Mouse (Mus musculus) brain, embryonic 14.5 days (tissue): ENCODE data around the gene Cd48. TPM values are rescaled to one million over a fixed set of nuclear protein-coding genes. Genes with fewer than 3 reads are reported as not detected.

Source experiments
- DNase-seq: peaks from one replicate; pipeline ENCODE4 v3.0.0-alpha.2; 2011; ENCODE audit warnings: low read depth
- CTCF ChIP-seq: fragments of 200-500 bp; IDR thresholded peaks from 2 replicates; pipeline ENCODE4 v1.5.1; 2012; ENCODE audit warnings: inconsistent platforms, mild to moderate bottlenecking, moderate library complexity, borderline replicate concordance; ENCODE audit not compliant: insufficient read depth, insufficient read length; ENCODE audit errors: extremely low read depth
- POLR2A ChIP-seq: fragments of 200-500 bp; IDR thresholded peaks from 2 replicates; pipeline ENCODE4 v1.6.1; 2012; ENCODE audit warnings: mild to moderate bottlenecking, inconsistent platforms, borderline replicate concordance; ENCODE audit not compliant: poor library complexity, insufficient read depth, insufficient read length, severe bottlenecking; ENCODE audit errors: extremely low read depth
- polyA plus RNA-seq: library from polyadenylated mRNA; depleted of rRNA; stranded (reverse); fragments of >200 nt; gene quantifications from 2 replicates; pipeline ENCODE4 v1.2.3, GENCODE M21; 2012; rRNA removed

Gene Cd48
- 0.30 and 0.62 TPM in 2 replicates for polyA plus RNA-seq

DNA sequence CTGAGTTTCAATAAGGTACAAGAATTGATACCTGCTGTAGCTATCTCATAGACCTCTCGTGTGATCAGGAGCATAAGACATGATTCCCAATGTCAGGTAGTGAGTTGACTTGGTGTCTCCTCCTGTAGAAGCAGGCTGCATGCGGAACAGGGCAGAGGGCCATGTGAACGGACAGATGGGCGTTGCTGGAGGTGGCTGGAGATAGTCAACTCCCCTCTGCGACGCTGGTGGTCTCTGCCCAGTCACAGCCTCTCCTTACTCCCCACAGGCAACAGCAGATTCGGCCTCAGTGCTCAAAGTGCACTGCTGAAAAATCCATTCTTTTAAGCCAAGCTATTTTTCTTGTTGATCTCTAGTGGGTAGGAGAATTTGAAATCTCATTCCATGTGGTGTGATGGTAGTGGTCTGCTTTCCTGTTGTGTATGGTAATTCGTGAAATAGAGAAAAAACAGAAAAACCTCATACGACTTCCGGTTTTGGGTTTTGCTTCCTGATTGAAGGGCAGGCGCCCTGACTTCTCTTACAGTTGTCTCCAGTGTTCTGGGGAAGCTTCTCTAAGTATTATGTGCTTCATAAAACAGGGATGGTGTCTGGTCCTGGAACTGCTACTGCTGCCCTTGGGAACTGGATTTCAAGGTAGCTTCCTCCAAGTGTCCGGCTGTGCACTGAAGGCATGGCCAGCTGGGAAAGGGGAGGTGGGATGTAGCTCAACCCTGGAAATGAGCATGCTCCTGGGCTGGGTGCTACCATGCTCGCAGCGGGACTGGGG is at the start of gene Cd48:
Gene Cd48, plus strand, starts transcription at position 479 of the 769 bp plus-strand sequence.
- TF ChIP-seq CTCF (no peak), POLR2A (no peak)
- DNase-seq = no peak

DNA sequence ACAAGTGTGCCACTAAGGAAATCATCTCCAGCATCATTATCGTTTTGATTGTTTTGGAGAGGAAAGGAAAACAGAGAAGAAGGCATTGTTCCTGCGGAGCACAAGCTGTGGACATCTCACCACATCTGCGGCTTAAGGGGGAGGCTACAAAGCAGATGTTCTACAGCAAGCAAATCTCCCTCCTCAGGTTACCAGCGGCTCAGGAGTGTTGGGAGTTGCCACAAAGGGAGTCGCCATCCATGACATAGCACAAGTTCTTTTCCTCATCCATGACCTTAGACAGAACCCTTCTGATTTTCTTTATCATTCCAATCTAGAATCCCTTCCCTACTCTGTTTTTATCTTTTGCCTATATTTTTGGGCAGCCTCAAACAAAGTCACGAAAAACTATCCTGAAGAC is 46.1 kb upstream of the Cd48 start:
- TF ChIP-seq CTCF (no peak), POLR2A (no peak)

DNA sequence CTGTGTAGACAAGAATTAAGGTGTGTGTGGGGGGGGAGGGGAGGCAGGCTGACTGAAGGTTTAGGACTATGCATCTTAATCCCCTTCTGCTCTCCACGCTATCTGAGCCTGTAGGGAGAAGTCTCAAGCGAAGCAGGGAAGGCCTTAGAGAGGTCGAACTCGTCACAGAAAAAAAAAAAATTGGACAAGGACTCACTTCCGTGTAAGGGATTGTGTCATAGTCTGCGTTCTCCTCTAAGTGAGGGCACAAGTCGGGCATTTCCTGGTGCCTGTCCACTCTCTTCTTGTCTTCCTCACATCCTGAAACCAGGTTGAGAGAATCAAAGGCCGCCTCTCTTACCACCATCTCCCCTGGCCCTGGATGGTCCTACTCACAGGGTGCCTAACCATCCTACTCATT is 44.7 kb upstream of the Cd48 start:
- DNase-seq = no peak
- TF ChIP-seq CTCF (no peak), POLR2A (no peak)

More for the DNA sequence above, 46.1 kb upstream of the Cd48 start:
- no peak for DNase-seq

DNA sequence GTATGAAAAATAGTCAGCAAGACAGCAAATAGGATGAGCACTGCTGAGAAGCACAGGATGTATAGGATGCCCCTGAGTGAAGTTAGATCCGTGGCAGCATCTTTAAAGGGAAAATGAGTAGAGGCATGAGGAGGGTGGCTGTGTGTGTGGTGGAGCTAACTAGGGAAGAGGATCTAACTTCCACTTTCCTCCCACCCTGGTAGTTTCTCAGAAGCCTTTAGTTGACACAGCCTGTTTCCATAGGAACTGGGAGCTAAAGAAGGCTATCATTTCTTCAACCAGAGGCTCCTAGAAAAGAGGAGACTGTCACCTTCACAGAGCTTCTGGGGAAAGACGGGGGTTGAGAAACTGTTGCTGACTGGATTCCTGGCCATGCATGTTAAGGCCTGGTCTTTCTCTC is 43.1 kb upstream of the Cd48 start:
- no peak for DNase-seq
- TF ChIP-seq CTCF = no peak
- TF ChIP-seq POLR2A = no peak

DNA sequence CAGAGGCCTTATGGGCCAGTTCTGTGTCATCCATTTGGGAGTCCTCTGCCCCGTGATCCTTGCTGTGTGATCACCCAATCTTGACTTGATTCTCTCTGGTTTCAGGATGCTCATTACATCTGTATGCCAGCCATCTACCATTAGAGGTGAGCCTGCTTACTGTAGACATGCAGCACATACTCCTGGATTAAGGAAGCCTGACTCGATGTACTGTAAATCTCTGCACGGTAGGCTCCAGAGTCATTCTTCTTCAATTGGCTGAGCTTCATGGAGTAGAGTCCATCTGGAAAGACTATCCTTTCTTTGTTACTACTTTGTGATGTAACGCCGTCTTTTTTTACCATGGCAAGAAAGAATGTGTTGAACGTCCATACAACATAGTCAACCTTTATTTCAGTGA is 41.0 kb upstream of the Cd48 start:
- TF ChIP-seq CTCF = no peak
- no peak for TF ChIP-seq POLR2A
- DNase-seq = no peak

DNA sequence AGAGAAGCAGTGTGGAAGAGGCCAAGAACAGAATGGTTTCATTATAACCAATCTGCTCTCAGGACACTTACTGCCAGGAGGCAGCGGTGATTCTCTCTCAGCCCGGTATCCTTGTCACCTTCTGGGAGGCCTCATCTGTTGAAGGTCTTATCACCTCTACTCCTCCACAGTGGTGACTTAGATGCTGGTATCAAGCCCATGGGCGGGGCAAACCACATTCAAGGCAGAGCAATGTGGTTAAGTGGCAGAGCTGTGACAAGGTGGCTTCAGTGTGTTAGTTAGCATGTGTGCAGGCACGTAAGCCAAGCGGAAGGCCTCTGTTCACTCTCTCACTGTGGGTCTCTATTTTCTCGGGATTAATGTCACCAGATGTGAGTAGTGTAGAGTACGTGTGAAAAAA is 38.2 kb upstream of the Cd48 start:
- no peak for DNase-seq
- TF ChIP-seq POLR2A (no peak), CTCF (no peak)

DNA sequence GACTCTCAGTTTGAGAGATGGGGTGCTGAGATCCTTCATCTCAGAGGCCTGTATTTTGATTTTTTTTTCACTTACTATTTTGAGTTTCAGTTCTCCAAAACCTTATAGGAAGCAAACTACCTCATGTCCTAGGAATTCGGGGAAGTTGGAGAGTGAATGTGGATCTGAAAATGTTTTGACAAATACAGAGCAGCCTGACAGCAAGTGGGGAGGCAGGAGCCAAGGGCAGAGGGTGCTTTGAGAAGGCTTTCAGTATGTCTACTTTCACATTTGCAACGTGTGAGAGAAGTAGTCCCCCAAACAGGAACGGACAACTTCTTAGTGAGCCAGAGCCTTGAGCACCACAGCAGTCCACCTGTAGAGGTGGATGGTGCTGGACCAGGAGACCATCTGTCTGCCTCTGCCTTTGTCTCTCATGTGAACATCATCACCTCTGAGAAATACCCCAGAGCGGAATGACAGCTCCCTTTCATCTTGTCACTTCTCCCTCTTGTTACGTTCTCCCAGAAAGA is 35.3 kb upstream of the Cd48 start:
- no peak for DNase-seq
- no peak for TF ChIP-seq CTCF
- TF ChIP-seq POLR2A = no peak

DNA sequence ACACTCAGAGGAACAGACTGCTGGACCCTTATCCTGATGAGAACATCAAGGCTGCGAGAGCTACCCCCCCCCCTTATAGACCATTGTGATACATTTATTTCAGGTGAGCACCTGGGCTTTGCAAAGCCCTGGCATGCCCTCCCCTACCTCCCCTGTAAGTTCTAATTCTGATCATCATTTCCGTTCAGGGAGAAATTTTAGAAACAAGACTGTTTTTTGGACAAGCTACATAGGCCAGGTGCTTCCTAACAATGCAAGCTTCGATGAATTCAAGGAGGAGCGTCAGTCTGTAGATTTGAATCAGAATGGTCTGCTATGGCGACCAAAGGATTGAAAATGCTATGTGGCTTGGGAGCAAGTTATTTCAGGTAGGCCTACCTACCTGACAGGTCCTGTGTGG is 34.1 kb upstream of the Cd48 start:
- TF ChIP-seq CTCF = no peak
- TF ChIP-seq POLR2A = no peak
- DNase-seq = no peak

DNA sequence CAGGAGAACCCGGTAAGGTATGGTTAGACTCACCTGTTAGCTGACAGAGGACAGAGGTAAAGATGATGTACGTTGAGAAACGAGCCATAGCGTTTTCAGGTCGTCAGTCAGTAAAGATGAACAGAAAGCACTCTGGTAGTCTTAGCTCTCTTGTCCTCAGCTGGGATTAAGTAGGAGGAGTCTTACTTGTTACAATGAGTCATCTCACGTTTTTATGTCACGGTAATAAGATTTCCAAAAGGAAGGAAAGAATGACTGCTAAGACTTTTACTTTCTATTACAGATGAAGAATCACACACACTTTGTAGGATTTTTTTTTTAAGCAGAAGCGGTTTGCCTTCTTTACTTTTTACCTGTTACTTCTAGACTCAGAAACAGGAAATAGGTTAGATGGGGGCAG is 33.0 kb upstream of the Cd48 start:
- TF ChIP-seq CTCF (no peak), POLR2A (no peak)
- DNase-seq = no peak

DNA sequence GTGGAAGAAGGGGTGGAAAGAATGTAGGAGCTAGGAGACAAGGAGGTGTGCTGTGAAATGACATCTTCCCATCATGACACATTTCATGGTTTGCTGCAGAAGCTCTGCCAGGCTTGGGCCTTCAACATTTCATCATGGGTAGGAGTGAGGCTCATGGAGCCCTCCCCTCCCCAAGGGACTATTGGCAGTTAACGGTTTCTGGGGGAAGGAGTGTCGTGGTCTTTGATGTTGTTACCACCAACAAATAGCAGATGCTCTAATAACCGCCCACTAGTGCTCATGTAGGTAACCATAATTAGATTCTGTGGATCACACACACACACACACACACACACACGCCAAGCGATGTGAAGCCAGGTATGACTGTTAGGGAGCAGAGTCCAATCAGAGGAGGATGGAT is 29.1 kb upstream of the Cd48 start, which contains the start of gene Slamf7:
Gene Slamf7, minus strand, starts transcription at position 302 of the 400 bp plus-strand sequence.
- TF ChIP-seq CTCF (no peak), POLR2A (no peak)
- DNase-seq = no peak

DNA sequence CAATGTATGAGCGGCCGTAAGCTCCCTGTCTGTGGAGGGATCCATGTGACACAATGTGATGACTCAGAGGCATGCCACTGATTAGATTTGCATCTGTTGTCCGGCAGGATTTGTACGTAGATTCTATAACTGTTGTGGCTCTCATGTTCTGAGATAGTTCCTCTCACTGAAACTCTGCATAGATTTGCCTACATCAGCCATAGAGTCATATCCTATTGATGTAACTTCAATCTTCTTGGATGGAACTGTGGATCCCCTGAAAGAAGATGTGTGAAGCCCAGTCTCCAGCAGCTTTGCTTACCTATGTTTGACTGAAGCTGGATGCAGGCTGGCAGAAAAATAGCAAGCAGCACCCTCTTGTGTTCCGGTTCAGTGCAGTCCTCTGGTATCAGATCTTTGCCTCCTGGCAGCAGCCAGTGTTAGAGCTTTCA is 23.2 kb upstream of the Cd48 start:
- peak; percentile 14 for DNase-seq
- TF ChIP-seq CTCF = no peak
- TF ChIP-seq POLR2A = no peak

DNA sequence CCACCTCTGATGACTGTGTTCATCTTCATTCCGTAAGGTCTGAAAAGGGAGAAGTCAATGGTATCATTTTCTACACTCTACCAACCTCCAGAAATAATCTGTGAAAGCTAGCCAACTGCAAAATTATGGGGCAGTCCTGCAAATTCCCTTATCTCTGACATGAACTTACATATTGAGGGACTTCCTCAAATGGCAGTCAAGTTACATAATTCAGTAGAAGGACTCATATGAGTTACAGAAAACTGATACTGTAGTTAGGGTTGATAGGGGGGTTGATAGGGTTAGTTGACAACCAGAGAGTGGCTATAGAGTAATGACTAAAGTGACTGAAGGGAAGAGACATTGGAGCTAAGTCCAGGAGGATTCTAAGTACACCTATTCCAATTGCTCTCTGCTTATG is 21.4 kb upstream of the Cd48 start:
- DNase-seq = no peak
- no peak for TF ChIP-seq CTCF
- TF ChIP-seq POLR2A = no peak
